Mouse (Mus musculus): Measurements from ENCODE around the gene Dtnbp1. TPM values are rescaled to one million over a fixed set of nuclear protein-coding genes. Genes with fewer than 3 reads are reported as not detected.

Dtnbp1 gene
- polyA plus RNA-seq (2012; ENCODE audit: insufficient read depth, low replicate concordance): 36.9 and 63.7 TPM in 2 replicates

DNA sequence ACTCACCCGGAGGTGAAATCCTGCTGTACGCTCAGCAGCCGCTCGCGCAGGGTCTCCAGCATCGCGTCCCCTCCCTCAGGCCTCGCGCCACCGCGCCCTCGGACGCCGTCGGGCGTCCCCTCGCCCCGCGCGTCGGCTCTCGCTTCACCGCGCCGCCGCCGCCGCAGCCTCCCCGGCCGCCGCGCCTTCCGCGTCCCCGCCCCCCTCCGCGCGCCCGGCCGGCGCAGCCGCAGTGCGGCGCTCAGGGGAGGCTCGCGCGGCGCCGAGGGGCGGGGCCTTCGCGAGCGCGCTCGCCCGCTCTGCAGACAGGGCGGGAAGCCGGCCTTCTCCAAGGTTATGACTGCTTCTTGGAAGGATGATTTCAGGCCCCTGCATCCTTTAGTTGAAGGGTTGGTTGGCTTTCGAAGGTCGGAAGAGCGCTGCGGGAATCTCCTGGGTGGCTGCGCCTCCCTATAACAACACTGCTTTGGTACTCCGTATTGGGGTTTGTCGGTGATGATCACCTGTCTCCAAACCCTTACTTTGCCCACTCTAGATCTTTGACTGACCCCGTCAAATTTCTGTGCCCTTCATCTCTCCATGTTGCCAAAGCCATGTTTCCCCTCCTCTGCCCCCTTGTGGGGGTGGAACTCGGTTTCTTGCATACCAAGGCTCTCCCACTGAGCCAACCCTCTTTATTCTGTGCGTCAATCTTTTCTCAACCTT lies at the start of gene Dtnbp1:
Gene Dtnbp1, minus strand, starts transcription at position 237 of the 705 bp plus-strand sequence.
- Histone ChIP-seq H3K4me3 (replicated peaks) (peak within 1 kb of the TSS; percentile 99), H3K9me3 (no peaks in the 10 kb centered on the region), H3K4me1 (peaks cover 61% of the 10 kb centered on the region), H3K27me3 (replicated peaks) (no peaks in the 10 kb centered on the region), H3K36me3 (replicated peaks; ENCODE audit: low read length) (peaks cover 16% of the 10 kb centered on the region)
- TF ChIP-seq FLI1 (IDR thresholded peaks at IDR 0.05; ENCODE audit: low read length): no peak
- no peak for TF ChIP-seq GATA1 (IDR thresholded peaks at IDR 0.05; ENCODE audit: borderline replicate concordance, low read length)

- Histone ChIP-seq H3K36me3 (replicated peaks; ENCODE audit: low read length) (no peaks in the 10 kb centered on the region), H3K4me3 (replicated peaks) (no peak overlapping the region), H3K4me1 (peaks cover 48% of the 10 kb centered on the region), H3K27me3 (replicated peaks) (no peaks in the 10 kb centered on the region), H3K9me3 (no peaks in the 10 kb centered on the region)
- TF ChIP-seq FLI1 (IDR thresholded peaks at IDR 0.05; ENCODE audit: low read length): no peak
- TF ChIP-seq GATA1 (IDR thresholded peaks at IDR 0.05; ENCODE audit: borderline replicate concordance, low read length): no peak
Observed at GRCm38 (mm10) chr13:45049261-45050020, 47.5 kb upstream of the Dtnbp1 start.

DNA sequence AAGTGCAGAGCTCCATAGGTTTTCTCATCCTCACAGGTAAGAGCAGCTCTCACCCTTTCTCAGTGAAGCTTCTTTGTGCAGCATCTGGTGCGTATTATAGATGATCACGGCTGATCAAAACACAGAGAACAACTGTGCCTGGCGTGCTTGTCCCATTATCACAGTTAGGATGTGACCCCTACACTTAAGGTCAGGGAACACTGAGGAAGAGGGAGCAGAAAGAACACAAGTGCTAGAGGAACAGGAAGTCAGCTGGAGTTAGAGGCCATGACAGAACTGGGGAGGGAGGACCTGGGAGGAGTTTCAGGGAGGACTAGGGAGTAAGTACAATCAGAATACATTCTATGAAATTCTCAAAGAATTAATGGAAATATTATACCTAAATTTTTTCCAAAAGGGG lies 41.5 kb upstream of the Dtnbp1 start:
- Histone ChIP-seq H3K4me1 (peaks cover 56% of the 10 kb centered on the region), H3K36me3 (replicated peaks; ENCODE audit: low read length) (no peaks in the 10 kb centered on the region), H3K27me3 (replicated peaks) (no peaks in the 10 kb centered on the region), H3K4me3 (replicated peaks) (no peak overlapping the region), H3K9me3 (peaks cover 10% of the 10 kb centered on the region; the same call in 1 of the 2 replicates)
- TF ChIP-seq GATA1 (IDR thresholded peaks at IDR 0.05; ENCODE audit: borderline replicate concordance, low read length) (no peak), FLI1 (IDR thresholded peaks at IDR 0.05; ENCODE audit: low read length) (no peak)

- Histone ChIP-seq H3K36me3 (replicated peaks; ENCODE audit: low read length) (no peaks in the 10 kb centered on the region), H3K4me3 (replicated peaks) (no peak overlapping the region), H3K9me3 (peaks cover 10% of the 10 kb centered on the region; the same call in 1 of the 2 replicates), H3K27me3 (replicated peaks) (no peaks in the 10 kb centered on the region), H3K4me1 (peaks cover 56% of the 10 kb centered on the region)
- TF ChIP-seq FLI1 (IDR thresholded peaks at IDR 0.05; ENCODE audit: low read length) (no peak), GATA1 (IDR thresholded peaks at IDR 0.05; ENCODE audit: borderline replicate concordance, low read length) (no peak)
Observed at GRCm38 (mm10) chr13:45040741-45041140, 38.8 kb upstream of the Dtnbp1 start.

GRCm38 (mm10) chr13:45040195-45040594 lies 38.2 kb upstream of the Dtnbp1 start:
- H3K27me3 ChIP-seq (replicated peaks): no peaks in the 10 kb centered on the region
- H3K4me1 ChIP-seq: peaks cover 56% of the 10 kb centered on the region
- no peaks in the 10 kb centered on the region for H3K36me3 ChIP-seq (replicated peaks; ENCODE audit: low read length)
- peak overlapping the region; percentile 47 for H3K4me3 ChIP-seq (replicated peaks)
- H3K9me3 ChIP-seq: peaks cover 10% of the 10 kb centered on the region; the same call in 1 of the 2 replicates
- TF ChIP-seq GATA1 (IDR thresholded peaks at IDR 0.05; ENCODE audit: borderline replicate concordance, low read length) (no peak), FLI1 (IDR thresholded peaks at IDR 0.05; ENCODE audit: low read length) (0 out of 2 replicates have a peak, but pooled peaks have one; percentile 10)

DNA sequence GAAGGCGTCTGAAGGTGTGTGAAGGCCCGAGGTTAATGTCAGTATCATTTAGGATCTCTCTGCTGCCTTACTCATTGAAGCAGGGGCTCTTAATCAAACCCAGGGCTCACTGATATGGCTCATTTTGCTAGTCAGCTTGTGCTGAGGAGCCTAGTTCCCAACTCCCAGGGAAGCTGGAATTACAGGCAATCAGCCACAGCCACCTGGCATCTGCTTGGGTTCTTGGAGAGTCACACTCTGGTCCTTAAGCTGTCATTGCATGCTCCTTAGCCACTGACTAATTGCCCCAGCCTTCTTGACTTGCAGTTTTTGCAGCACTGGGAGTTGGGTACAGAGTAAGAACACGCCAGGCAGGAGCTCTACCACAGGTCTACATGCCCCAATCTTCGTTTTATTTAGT lies 34.5 kb upstream of the Dtnbp1 start:
- H3K4me3 ChIP-seq (replicated peaks): no peak overlapping the region
- TF ChIP-seq GATA1 (IDR thresholded peaks at IDR 0.05; ENCODE audit: borderline replicate concordance, low read length) (no peak), FLI1 (IDR thresholded peaks at IDR 0.05; ENCODE audit: low read length) (no peak)
- H3K9me3 ChIP-seq: no peaks in the 10 kb centered on the region
- H3K4me1 ChIP-seq: peaks cover 70% of the 10 kb centered on the region
- no peaks in the 10 kb centered on the region for H3K27me3 ChIP-seq (replicated peaks)
- H3K36me3 ChIP-seq (replicated peaks; ENCODE audit: low read length): no peaks in the 10 kb centered on the region

DNA sequence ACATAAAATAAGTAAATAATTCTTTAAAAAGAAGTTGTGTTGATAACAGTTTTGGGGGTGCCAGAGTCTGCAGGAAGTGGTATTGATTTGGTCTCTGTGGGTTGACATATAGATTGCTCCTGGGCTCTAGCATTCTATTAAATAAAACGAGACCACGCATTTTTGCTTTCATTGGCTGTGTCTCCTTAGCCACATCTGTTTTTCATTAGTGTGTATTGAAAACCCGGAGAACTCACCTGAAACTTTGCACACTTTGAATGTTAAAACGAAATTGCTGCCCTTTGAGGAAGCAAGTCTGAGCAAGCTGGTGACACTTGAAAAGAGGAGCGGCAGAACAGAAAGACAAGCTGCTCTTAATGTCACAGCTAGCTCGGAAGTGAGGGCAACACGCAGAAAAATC lies 32.8 kb upstream of the Dtnbp1 start:
- no peak for TF ChIP-seq GATA1 (IDR thresholded peaks at IDR 0.05; ENCODE audit: borderline replicate concordance, low read length)
- no peak for TF ChIP-seq FLI1 (IDR thresholded peaks at IDR 0.05; ENCODE audit: low read length)
- H3K27me3 ChIP-seq (replicated peaks): no peaks in the 10 kb centered on the region
- H3K36me3 ChIP-seq (replicated peaks; ENCODE audit: low read length): no peaks in the 10 kb centered on the region
- H3K4me1 ChIP-seq: peaks cover 64% of the 10 kb centered on the region
- no peak overlapping the region for H3K4me3 ChIP-seq (replicated peaks)
- H3K9me3 ChIP-seq: no peaks in the 10 kb centered on the region

GRCm38 (mm10) chr13:45033360-45033759 lies 31.4 kb upstream of the Dtnbp1 start:
- H3K27me3 ChIP-seq (replicated peaks): no peaks in the 10 kb centered on the region
- no peak for TF ChIP-seq FLI1 (IDR thresholded peaks at IDR 0.05; ENCODE audit: low read length)
- TF ChIP-seq GATA1 (IDR thresholded peaks at IDR 0.05; ENCODE audit: borderline replicate concordance, low read length): no peak
- no peaks in the 10 kb centered on the region for H3K9me3 ChIP-seq
- peaks cover 50% of the 10 kb centered on the region for H3K4me1 ChIP-seq
- H3K36me3 ChIP-seq (replicated peaks; ENCODE audit: low read length): no peaks in the 10 kb centered on the region
- no peak overlapping the region for H3K4me3 ChIP-seq (replicated peaks)

- TF ChIP-seq FLI1 (IDR thresholded peaks at IDR 0.05; ENCODE audit: low read length): no peak
- no peak for TF ChIP-seq GATA1 (IDR thresholded peaks at IDR 0.05; ENCODE audit: borderline replicate concordance, low read length)
- H3K9me3 ChIP-seq: no peaks in the 10 kb centered on the region
- H3K27me3 ChIP-seq (replicated peaks): no peaks in the 10 kb centered on the region
- H3K36me3 ChIP-seq (replicated peaks; ENCODE audit: low read length): no peaks in the 10 kb centered on the region
- H3K4me3 ChIP-seq (replicated peaks): no peak overlapping the region
- peaks cover 47% of the 10 kb centered on the region for H3K4me1 ChIP-seq
Observed at GRCm38 (mm10) chr13:45032484-45032883, 30.5 kb upstream of the Dtnbp1 start.

DNA sequence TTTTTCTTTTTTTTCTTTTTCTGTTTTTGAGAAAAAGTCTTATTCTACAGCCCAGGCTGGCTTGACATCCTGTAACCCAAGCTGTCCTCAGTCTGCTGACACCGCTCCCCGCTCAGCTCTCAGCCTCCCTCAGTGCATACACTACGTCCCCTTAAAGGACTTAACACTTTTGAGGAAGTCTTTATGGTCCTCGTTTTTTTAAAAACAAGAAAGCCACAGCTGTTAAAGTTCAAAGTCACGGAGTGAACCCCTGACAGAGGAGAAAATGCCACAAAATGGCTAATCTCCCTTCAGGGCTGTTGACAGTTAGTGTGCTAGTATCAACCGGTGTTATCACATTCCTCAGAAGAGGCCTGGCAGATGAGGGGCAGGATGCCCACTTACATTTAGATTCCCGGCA lies 29.8 kb upstream of the Dtnbp1 start:
- Histone ChIP-seq H3K9me3 (no peaks in the 10 kb centered on the region), H3K4me1 (peaks cover 46% of the 10 kb centered on the region), H3K36me3 (replicated peaks; ENCODE audit: low read length) (no peaks in the 10 kb centered on the region), H3K27me3 (replicated peaks) (no peaks in the 10 kb centered on the region), H3K4me3 (replicated peaks) (no peak overlapping the region)
- TF ChIP-seq FLI1 (IDR thresholded peaks at IDR 0.05; ENCODE audit: low read length) (no peak), GATA1 (IDR thresholded peaks at IDR 0.05; ENCODE audit: borderline replicate concordance, low read length) (no peak)

Data from megakaryocyte, embryonic 14.5 days (primary cell).